Mouse (Mus musculus): ENCODE measurements at regions not wholly inside any gene's neighbourhood (a gene's known extent, or its start where the extent isn't known, plus 50 kb on each side); places are given as distances from the start of the nearest gene placed in this dataset.

GRCm38 (mm10) chr12:15932067-15932466 is 115.3 kb upstream of the Trib2 start:
- no peak for DNase-seq

- DNase-seq = no peak
Measured at GRCm38 (mm10) chr12:15931535-15931934, 114.8 kb upstream of the Trib2 start.

- DNase-seq = no peak
Measured at GRCm38 (mm10) chr12:15930155-15930554, 113.4 kb upstream of the Trib2 start.

GRCm38 (mm10) chr12:15929541-15929940 is 112.8 kb upstream of the Trib2 start:
- no peak for DNase-seq

GRCm38 (mm10) chr12:15918291-15918690 is 101.6 kb upstream of the Trib2 start:
- DNase-seq = no peak

- DNase-seq = no peak
Measured at GRCm38 (mm10) chr12:15912959-15913358, 96.2 kb upstream of the Trib2 start.

GRCm38 (mm10) chr12:15912491-15912890 is 95.8 kb upstream of the Trib2 start:
- no peak for DNase-seq

- no peak for DNase-seq
Measured at GRCm38 (mm10) chr12:15911254-15911991, 94.7 kb upstream of the Trib2 start.

GRCm38 (mm10) chr12:15897539-15897938 is 80.8 kb upstream of the Trib2 start:
- DNase-seq = no peak

- DNase-seq = no peak
Measured at GRCm38 (mm10) chr12:15896511-15896910, 79.8 kb upstream of the Trib2 start.

GRCm38 (mm10) chr12:15895215-15895614 is 78.5 kb upstream of the Trib2 start:
- DNase-seq = no peak

GRCm38 (mm10) chr12:15890591-15890990 is 73.9 kb upstream of the Trib2 start:
- no peak for DNase-seq

GRCm38 (mm10) chr12:15879907-15880430 is 63.2 kb upstream of the Trib2 start:
- no peak for DNase-seq

Data from lung, postnatal 4 days (tissue).